In genomic region chr13:98093483-98093882, GRCm38 (mm10) we compare ENCODE assay signal across 19 mouse cellular contexts.
DNase-seq lines count a peak whose midpoint lies in the region; ATAC-seq and TF ChIP-seq lines count a peak whose summit lies in the region.
"Had no signal": no experiment of that assay in that cellular context is flagged by ENCODE, and none has a peak within 500 bp of the region (broad histone marks: within the 10 kb centered on the region; RNA-seq: fewer than 3 reads in every experiment).

No protein-coding gene starts in this region.

- DNase-seq in hindbrain, embryonic 10.5 days (ENCODE audit: low spot score): no peak
- no peak for DNase-seq in hindbrain, postnatal 0 days (ENCODE audit: low spot score)
- no peak for DNase-seq in neural tube, embryonic 10.5 days (ENCODE audit: extremely low spot score, low spot score)
- DNase-seq in adrenal gland, postnatal 36 days: no peak
- no peak for DNase-seq in ovary, adult 18-20 months (ENCODE audit: low spot score)
- no peak for DNase-seq in spleen, adult 12 weeks (ENCODE audit: low spot score)
- DNase-seq: cerebellum, adult 9-10 months; gastrocnemius, postnatal 14 days; thymus, postnatal 4 days had no signal

- H3K36me3 ChIP-seq in hindbrain, embryonic 10.5 days: no peaks in the 10 kb centered on the region
- H3K36me3 ChIP-seq in hindbrain, postnatal 0 days (ENCODE audit: insufficient read depth, low read length): no peaks in the 10 kb centered on the region
- no peaks in the 10 kb centered on the region for H3K36me3 ChIP-seq in neural tube, embryonic 13.5 days
- no peaks in the 10 kb centered on the region for H3K36me3 ChIP-seq in liver, embryonic 16.5 days (ENCODE audit: control insufficient read depth, insufficient read depth)
- H3K36me3 ChIP-seq: forebrain, embryonic 12.5 days; intestine, embryonic 15.5 days had no signal

- ATAC-seq in hindbrain, postnatal 0 days: no peak
- peak; percentile 36; the same call in 1 of the 2 replicates for ATAC-seq in neural tube, embryonic 13.5 days (ENCODE audit: low read depth)
- ATAC-seq in liver, embryonic 16.5 days (ENCODE audit: low read depth): 0 out of 2 replicates have a peak, but pooled peaks have one; percentile 27
- ATAC-seq: intestine, embryonic 15.5 days; lung, postnatal 0 days; midbrain, embryonic 16.5 days had no signal

- 0 out of 2 replicates have a peak overlapping the region, but pooled peaks have one; percentile 0 for H3K27ac ChIP-seq in hindbrain, embryonic 10.5 days
- no peak overlapping the region for H3K27ac ChIP-seq in hindbrain, postnatal 0 days
- peak overlapping the region; percentile 30 for H3K27ac ChIP-seq in neural tube, embryonic 13.5 days (replicated peaks)
- H3K27ac ChIP-seq in liver, embryonic 16.5 days (ENCODE audit: low read length): no peak overlapping the region
- H3K27ac ChIP-seq: forebrain, embryonic 12.5 days; intestine, embryonic 15.5 days; kidney, postnatal 0 days; left cerebral cortex, adult 2 months had no signal

- WGBS in hindbrain, embryonic 10.5 days: 68% methylated on average over 9 of the region's 9 CpGs
- 59% methylated on average over 9 of the region's 9 CpGs for whole genome bisulfite sequencing in hindbrain, postnatal 0 days
- 61% methylated on average over 9 of the region's 9 CpGs for WGBS in neural tube, embryonic 13.5 days
- whole genome bisulfite sequencing in liver, embryonic 16.5 days (ENCODE audit: insufficient replicate concordance): 37% methylated on average over 9 of the region's 9 CpGs

- H3K4me1 ChIP-seq in hindbrain, embryonic 10.5 days (replicated peaks): peaks cover 24% of the 10 kb centered on the region
- H3K4me1 ChIP-seq in hindbrain, postnatal 0 days (ENCODE audit: insufficient read depth, low read length): no peaks in the 10 kb centered on the region
- peaks cover 17% of the 10 kb centered on the region for H3K4me1 ChIP-seq in neural tube, embryonic 13.5 days (replicated peaks)
- peaks cover 3% of the 10 kb centered on the region for H3K4me1 ChIP-seq in liver, embryonic 16.5 days (ENCODE audit: control insufficient read depth, low read depth, low read length)

- H3K4me3 ChIP-seq in hindbrain, embryonic 10.5 days: no peak overlapping the region
- no peak overlapping the region for H3K4me3 ChIP-seq in hindbrain, postnatal 0 days (ENCODE audit: low read length)
- no peak overlapping the region for H3K4me3 ChIP-seq in neural tube, embryonic 13.5 days
- no peak overlapping the region for H3K4me3 ChIP-seq in liver, embryonic 16.5 days (ENCODE audit: low read depth, low read length)
- H3K4me3 ChIP-seq: forebrain, embryonic 12.5 days; intestine, embryonic 15.5 days; left cerebral cortex, adult 2 months; megakaryocyte, embryonic 14.5 days had no signal

- no peak for TF ChIP-seq CTCF in hindbrain, postnatal 0 days (IDR thresholded peaks at IDR 0.05; ENCODE audit: low read depth)

- H3K9ac ChIP-seq in hindbrain, postnatal 0 days (replicated peaks; ENCODE audit: low read length): no peak overlapping the region
- H3K9ac ChIP-seq in neural tube, embryonic 13.5 days: no peak overlapping the region
- no peak overlapping the region for H3K9ac ChIP-seq in liver, embryonic 16.5 days (ENCODE audit: low read depth, low read length)
- H3K9ac ChIP-seq: forebrain, embryonic 12.5 days; intestine, embryonic 15.5 days had no signal

- H3K9me3 ChIP-seq in hindbrain, embryonic 10.5 days: 0 out of 2 replicates have a peak, but pooled peaks cover 2% of the 10 kb centered on the region
- H3K9me3 ChIP-seq in hindbrain, postnatal 0 days (ENCODE audit: low read length): no peaks in the 10 kb centered on the region
- no peaks in the 10 kb centered on the region for H3K9me3 ChIP-seq in neural tube, embryonic 13.5 days
- no peaks in the 10 kb centered on the region for H3K9me3 ChIP-seq in liver, embryonic 16.5 days (replicated peaks; ENCODE audit: control insufficient read depth, low read length)
- H3K9me3 ChIP-seq: forebrain, embryonic 12.5 days; intestine, embryonic 15.5 days; megakaryocyte, embryonic 14.5 days had no signal

- no peak overlapping the region for H3K4me2 ChIP-seq in hindbrain, postnatal 0 days (ENCODE audit: low read depth, low read length)
- H3K4me2 ChIP-seq in neural tube, embryonic 13.5 days: no peak overlapping the region
- H3K4me2 ChIP-seq in liver, embryonic 16.5 days (ENCODE audit: low read depth, low read length): no peak overlapping the region
- H3K4me2 ChIP-seq: forebrain, embryonic 12.5 days; intestine, embryonic 15.5 days had no signal

- H3K27me3 ChIP-seq in hindbrain, embryonic 10.5 days (ENCODE audit: insufficient read depth, poor library complexity, severe bottlenecking): no peaks in the 10 kb centered on the region
- H3K27me3 ChIP-seq in hindbrain, postnatal 0 days (ENCODE audit: insufficient read depth, low read length): no peaks in the 10 kb centered on the region
- H3K27me3 ChIP-seq in neural tube, embryonic 13.5 days: no peaks in the 10 kb centered on the region
- H3K27me3 ChIP-seq in liver, embryonic 16.5 days (ENCODE audit: control insufficient read depth, insufficient read depth, low read depth, low read length): no peaks in the 10 kb centered on the region
- H3K27me3 ChIP-seq: CH12.LX; intestine, embryonic 15.5 days had no signal

Comparison
In these comparisons a context has a peak if more than half of its experiments do, and no peak if none do; other contexts are left out.
1. H3K27ac ChIP-seq: peak in hindbrain, embryonic 10.5 days (single experiment) and neural tube, embryonic 13.5 days (single experiment); none in hindbrain, postnatal 0 days (single experiment) and liver, embryonic 16.5 days (single experiment).